Mouse (Mus musculus): Measurements from ENCODE around the gene Olfr1423. TPM values are rescaled to one million over a fixed set of nuclear protein-coding genes. Genes with fewer than 3 reads are reported as not detected.

The Olfr1423 gene
- total and polyA plus RNA-seq, 2 experiments = not detected

- Histone ChIP-seq H3K9ac (ENCODE audit: low read depth, low read length) (peak overlapping the region; percentile 72), H3K27ac (replicated peaks; ENCODE audit: insufficient read depth, low read depth, low read length) (peak overlapping the region; percentile 93), H3K4me1 (ENCODE audit: control insufficient read depth, insufficient read depth, low read length) (peaks cover 8% of the 10 kb centered on the region), H3K27me3 (ENCODE audit: control insufficient read depth, insufficient read depth, low read length) (no peaks in the 10 kb centered on the region), H3K36me3 (ENCODE audit: control insufficient read depth, insufficient read depth, low read length) (no peaks in the 10 kb centered on the region), H3K4me3 (ENCODE audit: insufficient read depth, low read depth, low read length) (peak overlapping the region; percentile 60), H3K79me2 (ENCODE audit: control insufficient read depth, insufficient read depth, low read length) (no peaks in the 10 kb centered on the region)
- peak; percentile 89 for DNase-seq (ENCODE audit: extremely low read depth, low read depth, low spot score)
- TF ChIP-seq CTCF (IDR thresholded peaks at IDR 0.05; ENCODE audit: low read depth, low read length) (no peak), POLR2A (IDR thresholded peaks at IDR 0.05; ENCODE audit: extremely low read depth, insufficient read depth, low read length) (no peak)
- 3% methylated on average over 24 of the region's 24 CpGs for WGBS
Measured at GRCm38 (mm10) chr19:12009501-12010280, 31.4 kb downstream of the Olfr1423 start.

GRCm38 (mm10) chr19:12008410-12009380 is 32.4 kb downstream of the Olfr1423 start:
- Histone ChIP-seq H3K4me1 (ENCODE audit: control insufficient read depth, insufficient read depth, low read length) (peaks cover 11% of the 10 kb centered on the region), H3K9ac (ENCODE audit: low read depth, low read length) (no peak overlapping the region)
- no peak for TF ChIP-seq CTCF (IDR thresholded peaks at IDR 0.05; ENCODE audit: low read depth, low read length)
- TF ChIP-seq POLR2A (IDR thresholded peaks at IDR 0.05; ENCODE audit: extremely low read depth, insufficient read depth, low read length) = no peak

GRCm38 (mm10) chr19:12007105-12007931 is 33.8 kb downstream of the Olfr1423 start:
- Histone ChIP-seq H3K9ac (ENCODE audit: low read depth, low read length) (peak overlapping the region; percentile 27; the same call in 1 of the 2 replicates), H3K36me3 (ENCODE audit: control insufficient read depth, insufficient read depth, low read length) (no peaks in the 10 kb centered on the region), H3K4me3 (ENCODE audit: insufficient read depth, low read depth, low read length) (peak overlapping the region; percentile 29; the same call in 1 of the 2 replicates), H3K27ac (replicated peaks; ENCODE audit: insufficient read depth, low read depth, low read length) (peak overlapping the region; percentile 44), H3K27me3 (ENCODE audit: control insufficient read depth, insufficient read depth, low read length) (no peaks in the 10 kb centered on the region), H3K79me2 (ENCODE audit: control insufficient read depth, insufficient read depth, low read length) (no peaks in the 10 kb centered on the region), H3K4me1 (ENCODE audit: control insufficient read depth, insufficient read depth, low read length) (peaks cover 11% of the 10 kb centered on the region)
- peak; percentile 59 for DNase-seq (ENCODE audit: extremely low read depth, low read depth, low spot score)
- WGBS = 18% methylated on average over 17 of the region's 17 CpGs
- TF ChIP-seq CTCF (IDR thresholded peaks at IDR 0.05; ENCODE audit: low read depth, low read length) (peak; percentile 65), POLR2A (IDR thresholded peaks at IDR 0.05; ENCODE audit: extremely low read depth, insufficient read depth, low read length) (no peak)

More at GRCm38 (mm10) chr19:12008410-12009380, 32.4 kb downstream of the Olfr1423 start:
- H3K79me2 ChIP-seq (ENCODE audit: control insufficient read depth, insufficient read depth, low read length) = no peaks in the 10 kb centered on the region
- H3K4me3 ChIP-seq (ENCODE audit: insufficient read depth, low read depth, low read length) = no peak overlapping the region
- no peak for DNase-seq (ENCODE audit: extremely low read depth, low read depth, low spot score)
- H3K27ac ChIP-seq (replicated peaks; ENCODE audit: insufficient read depth, low read depth, low read length) = no peak overlapping the region
- WGBS = 52% methylated on average over 17 of the region's 17 CpGs
- no peaks in the 10 kb centered on the region for H3K27me3 ChIP-seq (ENCODE audit: control insufficient read depth, insufficient read depth, low read length)
- no peaks in the 10 kb centered on the region for H3K36me3 ChIP-seq (ENCODE audit: control insufficient read depth, insufficient read depth, low read length)

DNA sequence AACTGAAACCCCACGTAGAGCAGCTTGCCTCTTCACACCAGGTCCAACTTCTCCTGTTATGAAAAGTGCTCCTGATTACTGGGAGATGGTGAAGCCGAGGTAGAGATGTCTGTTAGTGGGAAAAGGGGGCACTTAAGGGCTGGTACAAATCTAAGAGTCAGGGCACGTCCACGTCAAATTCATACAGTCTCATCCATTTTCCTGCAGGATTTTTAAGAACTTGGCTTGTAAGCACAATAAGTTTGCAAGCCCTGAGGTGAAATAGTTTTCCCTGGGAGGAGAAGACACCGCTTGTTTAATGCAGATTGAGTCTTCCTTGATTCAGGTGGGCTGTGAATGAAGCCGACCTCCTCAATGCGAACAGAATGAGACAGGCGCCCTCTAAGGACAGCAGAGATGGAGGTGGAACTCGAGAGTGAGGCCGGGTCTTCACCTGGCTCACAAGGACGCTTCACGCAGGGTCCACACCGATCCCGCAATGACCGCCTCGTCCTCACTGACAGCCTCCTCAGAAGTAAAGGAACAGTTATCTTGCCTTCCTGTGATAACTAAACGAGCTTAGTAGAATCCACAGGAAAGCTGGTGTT is 34.7 kb downstream of the Olfr1423 start:
- no peaks in the 10 kb centered on the region for H3K79me2 ChIP-seq (ENCODE audit: control insufficient read depth, insufficient read depth, low read length)
- WGBS = 26% methylated on average over 17 of the region's 17 CpGs
- no peak for DNase-seq (ENCODE audit: extremely low read depth, low read depth, low spot score)
- H3K27ac ChIP-seq (replicated peaks; ENCODE audit: insufficient read depth, low read depth, low read length) = peak overlapping the region; percentile 47
- H3K27me3 ChIP-seq (ENCODE audit: control insufficient read depth, insufficient read depth, low read length) = no peaks in the 10 kb centered on the region
- no peaks in the 10 kb centered on the region for H3K36me3 ChIP-seq (ENCODE audit: control insufficient read depth, insufficient read depth, low read length)
- H3K4me3 ChIP-seq (ENCODE audit: insufficient read depth, low read depth, low read length) = peak overlapping the region; percentile 47
- TF ChIP-seq POLR2A (IDR thresholded peaks at IDR 0.05; ENCODE audit: extremely low read depth, insufficient read depth, low read length) (no peak), CTCF (IDR thresholded peaks at IDR 0.05; ENCODE audit: low read depth, low read length) (no peak)
- H3K9ac ChIP-seq (ENCODE audit: low read depth, low read length) = peak overlapping the region; percentile 51
- peaks cover 11% of the 10 kb centered on the region for H3K4me1 ChIP-seq (ENCODE audit: control insufficient read depth, insufficient read depth, low read length)
